Mouse (Mus musculus): ENCODE results near the gene AU022252. TPM values are rescaled to one million over a fixed set of nuclear protein-coding genes. Genes with fewer than 3 reads are reported as not detected.

The AU022252 gene
- polyA plus RNA-seq, 1 experiment from 2014 or later: 27.9 TPM

- Histone ChIP-seq H3K4me2 (ENCODE audit: low read length) (no peak overlapping the region), H3K9me3 (ENCODE audit: control insufficient read depth, low read length) (no peaks in the 10 kb centered on the region), H3K4me3 (replicated peaks; ENCODE audit: low read length) (no peak overlapping the region), H3K36me3 (ENCODE audit: control insufficient read depth, insufficient read depth) (no peaks in the 10 kb centered on the region), H3K4me1 (replicated peaks; ENCODE audit: control insufficient read depth, insufficient read depth, low read length) (no peaks in the 10 kb centered on the region), H3K9ac (replicated peaks; ENCODE audit: low read depth, low read length) (no peak overlapping the region), H3K27me3 (replicated peaks; ENCODE audit: control insufficient read depth, insufficient read depth, low read length) (no peaks in the 10 kb centered on the region), H3K27ac (ENCODE audit: low read length) (no peak overlapping the region)
- ATAC-seq: no peak
- 82% methylated on average over 4 of the region's 4 CpGs for WGBS
Measured at GRCm38 (mm10) chr4:119162990-119163389, 69.5 kb downstream of the AU022252 start.

GRCm38 (mm10) chr4:119161358-119161757, 71.2 kb downstream of the AU022252 start:
- no peaks in the 10 kb centered on the region for H3K36me3 ChIP-seq (ENCODE audit: control insufficient read depth, insufficient read depth)
- H3K4me3 ChIP-seq (replicated peaks; ENCODE audit: low read length): no peak overlapping the region
- H3K27ac ChIP-seq (ENCODE audit: low read length): no peak overlapping the region
- H3K9ac ChIP-seq (replicated peaks; ENCODE audit: low read depth, low read length): no peak overlapping the region
- 82% methylated on average over 3 of the region's 3 CpGs for WGBS
- no peak overlapping the region for H3K4me2 ChIP-seq (ENCODE audit: low read length)
- H3K27me3 ChIP-seq (replicated peaks; ENCODE audit: control insufficient read depth, insufficient read depth, low read length): no peaks in the 10 kb centered on the region
- H3K4me1 ChIP-seq (replicated peaks; ENCODE audit: control insufficient read depth, insufficient read depth, low read length): no peaks in the 10 kb centered on the region
- H3K9me3 ChIP-seq (ENCODE audit: control insufficient read depth, low read length): no peaks in the 10 kb centered on the region
- ATAC-seq: no peak

- Histone ChIP-seq H3K27ac (ENCODE audit: low read length) (no peak overlapping the region), H3K9ac (replicated peaks; ENCODE audit: low read depth, low read length) (no peak overlapping the region), H3K4me3 (replicated peaks; ENCODE audit: low read length) (no peak overlapping the region), H3K9me3 (ENCODE audit: control insufficient read depth, low read length) (no peaks in the 10 kb centered on the region), H3K4me2 (ENCODE audit: low read length) (no peak overlapping the region), H3K4me1 (replicated peaks; ENCODE audit: control insufficient read depth, insufficient read depth, low read length) (no peaks in the 10 kb centered on the region), H3K27me3 (replicated peaks; ENCODE audit: control insufficient read depth, insufficient read depth, low read length) (no peaks in the 10 kb centered on the region), H3K36me3 (ENCODE audit: control insufficient read depth, insufficient read depth) (no peaks in the 10 kb centered on the region)
- ATAC-seq: no peak
- 92% methylated on average over 5 of the region's 5 CpGs for WGBS
Measured at GRCm38 (mm10) chr4:119157891-119158290, 74.6 kb downstream of the AU022252 start.

DNA sequence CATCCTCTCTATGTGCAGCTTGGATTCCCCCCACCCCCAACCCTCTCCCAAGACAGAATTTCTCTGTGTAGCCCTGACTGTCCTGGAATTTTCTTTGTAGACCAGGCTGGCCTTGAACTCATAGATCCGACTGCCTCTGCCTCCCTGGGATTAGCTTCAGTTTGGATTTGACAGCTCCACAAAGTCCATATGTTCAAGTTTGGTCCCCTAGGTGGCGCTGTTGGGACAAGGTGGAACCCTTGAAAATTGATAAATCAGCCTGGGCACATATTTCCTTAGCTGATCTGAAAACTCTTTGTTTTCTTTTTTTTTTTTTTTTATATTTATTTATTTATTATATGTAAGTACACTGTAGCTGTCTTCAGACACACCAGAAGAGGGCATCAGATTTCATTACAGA, 75.3 kb downstream of the AU022252 start:
- H3K36me3 ChIP-seq (ENCODE audit: control insufficient read depth, insufficient read depth): no peaks in the 10 kb centered on the region
- 34% methylated on average over 2 of the region's 2 CpGs for WGBS
- H3K4me3 ChIP-seq (replicated peaks; ENCODE audit: low read length): no peak overlapping the region
- no peak for ATAC-seq
- H3K27me3 ChIP-seq (replicated peaks; ENCODE audit: control insufficient read depth, insufficient read depth, low read length): no peaks in the 10 kb centered on the region
- no peak overlapping the region for H3K27ac ChIP-seq (ENCODE audit: low read length)
- no peaks in the 10 kb centered on the region for H3K4me1 ChIP-seq (replicated peaks; ENCODE audit: control insufficient read depth, insufficient read depth, low read length)
- no peaks in the 10 kb centered on the region for H3K9me3 ChIP-seq (ENCODE audit: control insufficient read depth, low read length)
- H3K9ac ChIP-seq (replicated peaks; ENCODE audit: low read depth, low read length): no peak overlapping the region
- H3K4me2 ChIP-seq (ENCODE audit: low read length): no peak overlapping the region

Other genes starting within 250 kb of the AU022252 start
- gene Slc2a1, start 124.0 kb downstream of the AU022252 start, polyA plus RNA-seq (2015; fragmentation: Nextera tagmentation; extraction: Ambion mirVana): 88.3 and 103 TPM in 2 replicates
- 3.7 and 6.1 TPM in 2 replicates for gene Zfp691, start 58.5 kb downstream of the AU022252 start, polyA plus RNA-seq (2015; fragmentation: Nextera tagmentation; extraction: Ambion mirVana)
- gene Ermap, start 42.7 kb downstream of the AU022252 start, polyA plus RNA-seq (2015; fragmentation: Nextera tagmentation; extraction: Ambion mirVana): 0.16 and 0.54 TPM in 2 replicates
- 235 and 249 TPM in 2 replicates for gene Svbp, start 37.4 kb downstream of the AU022252 start, polyA plus RNA-seq (2015; fragmentation: Nextera tagmentation; extraction: Ambion mirVana)
- gene Tmem269, start 14.5 kb downstream of the AU022252 start, polyA plus RNA-seq (2015; fragmentation: Nextera tagmentation; extraction: Ambion mirVana): 0.39 and 0.49 TPM in 2 replicates
- 9.3 and 9.4 TPM in 2 replicates for gene P3h1, start 203 bp upstream of the AU022252 start, polyA plus RNA-seq (2015; fragmentation: Nextera tagmentation; extraction: Ambion mirVana)
- 0.08 and 0.09 TPM in 2 replicates for gene Cldn19, start 22.7 kb upstream of the AU022252 start, polyA plus RNA-seq (2015; fragmentation: Nextera tagmentation; extraction: Ambion mirVana)
- gene Ybx1, start 61.9 kb upstream of the AU022252 start, polyA plus RNA-seq (2015; fragmentation: Nextera tagmentation; extraction: Ambion mirVana): 731 and 789 TPM in 2 replicates
- 60.5 and 63.3 TPM in 2 replicates for gene Ppih, start 87.8 kb upstream of the AU022252 start, polyA plus RNA-seq (2015; fragmentation: Nextera tagmentation; extraction: Ambion mirVana)
- gene Ccdc30, start 182.8 kb upstream of the AU022252 start, polyA plus RNA-seq (2015; fragmentation: Nextera tagmentation; extraction: Ambion mirVana): 11.4 and 15.5 TPM in 2 replicates
- 16.2 and 16.4 TPM in 2 replicates for gene Ppcs, start 189.7 kb upstream of the AU022252 start, polyA plus RNA-seq (2015; fragmentation: Nextera tagmentation; extraction: Ambion mirVana)
- 0.14 and 0.29 TPM in 2 replicates for gene Zmynd12, start 190.1 kb upstream of the AU022252 start, polyA plus RNA-seq (2015; fragmentation: Nextera tagmentation; extraction: Ambion mirVana)

Data from forebrain, embryonic 16.5 days (tissue).